Mouse (Mus musculus): ENCODE results near the gene Chd9.

The Chd9 gene

DNA sequence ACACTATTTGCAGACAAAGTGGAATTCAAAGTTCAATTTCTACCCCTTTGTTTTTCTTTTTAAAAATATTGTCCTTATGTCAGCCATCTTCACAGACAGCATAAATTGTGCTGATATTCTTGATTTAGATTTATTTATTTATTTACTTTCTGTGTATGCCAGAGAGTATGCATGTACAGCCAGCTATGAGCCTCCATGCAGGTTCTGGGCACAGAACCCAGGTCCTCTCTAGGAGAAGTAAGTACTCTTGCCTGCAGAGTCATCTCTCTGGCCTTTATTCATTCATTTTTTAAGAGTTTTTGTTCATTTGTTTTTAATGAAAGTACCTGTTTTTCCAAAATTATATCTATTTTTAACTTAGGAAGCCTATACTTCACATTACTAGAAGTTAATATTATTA is 129.6 kb downstream of the Chd9 start:
- TF ChIP-seq GATA4 (IDR thresholded peaks at IDR 0.05; ENCODE audit: insufficient replicate concordance, low read length): no peak

DNA sequence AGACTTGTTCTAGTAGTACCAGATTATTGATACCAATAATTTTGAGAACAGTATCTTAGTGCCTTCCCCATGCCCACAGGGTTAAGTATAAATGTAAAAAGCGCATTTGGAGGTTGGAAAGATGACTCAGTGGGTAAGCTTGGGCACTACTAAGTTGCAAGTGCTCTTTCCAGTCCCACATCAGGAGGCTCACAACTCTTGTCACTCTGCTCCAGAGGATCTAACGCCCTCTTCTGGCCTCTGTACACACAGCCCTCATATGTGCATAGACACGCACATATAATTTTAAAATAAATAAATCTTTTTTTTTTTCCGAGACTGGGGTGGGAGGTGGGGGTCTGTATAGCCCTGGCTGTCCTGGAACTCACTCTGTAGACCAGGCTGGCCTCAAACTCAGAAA is 131.6 kb downstream of the Chd9 start:
- no peak for TF ChIP-seq GATA4 (IDR thresholded peaks at IDR 0.05; ENCODE audit: insufficient replicate concordance, low read length)

DNA sequence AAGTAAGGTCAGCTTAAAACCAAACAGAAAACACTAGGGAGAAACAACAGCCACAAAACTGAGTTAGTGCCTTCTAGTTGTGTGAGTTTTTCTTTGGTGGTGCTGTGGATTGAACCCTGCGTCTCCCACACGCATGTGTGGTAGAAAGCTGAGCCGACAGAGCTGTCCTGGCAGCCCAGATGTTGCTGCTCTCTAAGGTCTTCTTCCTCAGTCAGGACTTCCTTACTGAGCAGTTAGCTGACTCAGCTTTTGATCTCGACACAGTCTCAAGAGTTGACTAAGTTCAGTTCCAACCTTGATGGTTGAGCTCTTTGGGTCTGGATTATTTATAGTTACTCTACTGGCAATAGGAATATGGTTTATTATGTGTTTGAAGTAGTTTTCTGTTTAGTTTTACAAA is 133.5 kb downstream of the Chd9 start:
- TF ChIP-seq GATA4 (IDR thresholded peaks at IDR 0.05; ENCODE audit: insufficient replicate concordance, low read length): no peak

DNA sequence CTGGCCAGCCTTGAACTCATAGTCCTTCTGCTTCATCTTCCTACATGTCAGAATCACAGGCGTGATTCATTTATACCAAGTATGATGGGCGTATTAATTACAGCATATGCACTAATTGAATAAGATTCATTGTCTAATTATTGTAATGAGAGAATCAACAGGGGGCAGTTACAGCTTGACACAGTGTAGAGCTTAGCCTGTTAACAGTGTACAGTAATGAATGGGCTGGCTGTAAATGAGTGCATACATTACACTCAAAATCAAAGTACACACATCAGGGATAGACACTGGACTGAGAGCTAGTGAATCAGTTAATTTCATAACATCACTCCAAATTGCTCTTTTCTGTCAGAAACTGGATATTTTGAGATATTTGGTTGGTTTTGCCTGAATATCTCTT is 135.9 kb downstream of the Chd9 start:
- TF ChIP-seq GATA4 (IDR thresholded peaks at IDR 0.05; ENCODE audit: insufficient replicate concordance, low read length): no peak

DNA sequence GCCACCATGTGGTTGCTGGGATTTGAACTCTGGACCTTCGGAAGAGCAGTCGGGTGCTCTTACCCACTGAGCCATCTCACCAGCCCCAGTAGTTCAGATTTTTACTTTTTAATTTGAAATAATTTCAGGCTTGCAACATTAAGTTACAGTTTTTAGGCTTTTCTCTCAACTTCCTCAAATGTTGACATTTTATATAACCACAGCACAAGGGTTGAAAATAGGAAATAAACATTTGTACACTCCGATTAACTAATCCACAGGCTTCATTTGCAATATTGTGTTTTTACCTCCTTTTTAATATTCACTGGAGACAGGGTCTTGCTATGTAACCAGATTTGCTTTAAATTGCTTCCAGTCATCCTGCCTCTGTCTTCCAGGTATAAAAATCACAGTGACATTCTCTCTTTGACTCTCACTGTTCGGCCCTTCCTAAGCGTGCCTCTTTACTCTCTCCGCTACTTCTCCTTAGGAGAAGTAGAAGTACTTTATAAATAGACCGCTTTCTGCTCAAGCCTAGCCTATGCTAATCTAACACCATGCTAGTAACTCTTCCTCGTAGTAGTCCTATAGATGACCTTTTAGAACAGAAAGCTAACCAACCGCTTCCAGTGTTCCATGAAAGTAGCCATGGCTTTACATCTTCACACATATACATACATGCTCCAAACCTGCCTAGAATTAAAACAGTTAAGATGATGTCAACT is 137.5 kb downstream of the Chd9 start:
- no peak for TF ChIP-seq GATA4 (IDR thresholded peaks at IDR 0.05; ENCODE audit: insufficient replicate concordance, low read length)

DNA sequence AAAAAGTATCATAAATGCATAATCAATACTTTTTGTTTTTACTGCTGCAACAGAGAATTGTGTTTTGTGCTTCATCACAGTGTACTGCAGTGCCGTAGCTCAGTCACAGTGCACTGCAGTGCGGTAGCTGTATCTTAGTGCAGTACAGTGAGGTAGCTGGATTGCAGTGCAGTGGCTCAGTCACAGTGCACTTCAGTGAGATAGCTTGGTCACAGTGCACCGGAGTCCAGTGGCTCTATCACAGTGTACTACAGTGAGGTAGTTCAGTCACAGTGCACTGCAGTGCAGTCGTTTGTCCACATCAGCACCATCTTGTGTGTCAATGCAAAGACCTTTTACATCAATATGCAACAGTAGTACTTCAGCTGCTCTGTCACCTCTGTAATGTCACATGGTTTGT is 140.2 kb downstream of the Chd9 start:
- no peak for TF ChIP-seq GATA4 (IDR thresholded peaks at IDR 0.05; ENCODE audit: insufficient replicate concordance, low read length)

DNA sequence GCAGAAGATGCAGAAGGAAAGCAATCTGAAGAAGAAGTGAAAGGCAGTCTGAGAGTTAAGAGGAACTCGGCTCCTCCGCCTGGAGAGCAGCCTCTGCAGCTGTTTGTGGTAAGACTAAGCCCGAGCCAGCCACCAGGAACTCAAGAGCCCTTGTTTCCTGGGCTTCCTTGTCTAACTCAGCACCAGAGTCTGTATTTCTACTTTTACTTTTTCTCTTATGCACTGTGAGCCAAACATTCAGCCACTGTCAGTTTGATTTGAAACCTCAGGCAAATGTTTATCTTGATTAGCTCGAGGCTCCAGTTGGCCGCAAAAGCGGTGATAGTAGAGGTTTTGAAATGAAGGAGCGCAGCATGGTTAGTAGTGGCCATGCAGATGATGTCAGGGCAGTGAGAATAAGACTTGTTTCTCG is 148.8 kb downstream of the Chd9 start:
- no peak for TF ChIP-seq GATA4 (IDR thresholded peaks at IDR 0.05; ENCODE audit: insufficient replicate concordance, low read length)

DNA sequence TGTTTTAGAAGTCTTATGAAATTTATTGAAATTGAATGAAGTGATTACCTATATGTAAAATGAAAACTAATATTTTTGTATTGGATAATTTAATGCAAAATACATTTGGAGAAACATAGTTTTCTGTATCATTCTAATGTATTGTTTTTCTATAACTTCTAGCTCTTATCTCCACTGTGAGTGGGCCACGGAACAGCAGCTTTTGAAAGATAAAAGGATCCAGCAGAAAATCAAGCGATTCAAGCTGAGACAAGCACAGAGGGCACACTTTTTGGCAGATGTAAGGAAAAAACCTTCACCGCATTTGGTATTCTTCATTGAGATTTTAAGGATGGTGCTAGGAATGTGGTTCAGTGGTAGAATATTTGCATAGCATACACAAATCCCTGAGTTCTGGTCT is 150.6 kb downstream of the Chd9 start:
- TF ChIP-seq GATA4 (IDR thresholded peaks at IDR 0.05; ENCODE audit: insufficient replicate concordance, low read length): no peak

DNA sequence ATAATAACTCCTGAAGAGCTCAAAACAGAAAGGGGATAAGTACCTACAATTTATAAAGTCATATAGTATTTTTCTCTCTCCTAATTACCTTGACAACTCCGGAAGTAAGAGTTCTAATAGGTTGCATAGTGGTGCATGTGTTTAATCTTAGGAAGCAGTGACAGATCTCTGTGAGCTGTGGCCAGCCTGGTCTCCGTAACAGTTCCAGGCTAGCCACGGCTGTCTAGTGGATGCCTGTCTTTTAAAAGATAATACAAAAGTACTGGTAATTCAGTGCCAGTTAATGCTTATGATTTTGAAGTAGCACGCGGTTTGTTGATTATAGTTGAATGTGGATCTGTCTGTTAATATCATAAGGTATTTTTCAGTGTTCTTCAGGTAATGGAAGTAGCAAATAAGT is 151.1 kb downstream of the Chd9 start:
- no peak for TF ChIP-seq GATA4 (IDR thresholded peaks at IDR 0.05; ENCODE audit: insufficient replicate concordance, low read length)

DNA sequence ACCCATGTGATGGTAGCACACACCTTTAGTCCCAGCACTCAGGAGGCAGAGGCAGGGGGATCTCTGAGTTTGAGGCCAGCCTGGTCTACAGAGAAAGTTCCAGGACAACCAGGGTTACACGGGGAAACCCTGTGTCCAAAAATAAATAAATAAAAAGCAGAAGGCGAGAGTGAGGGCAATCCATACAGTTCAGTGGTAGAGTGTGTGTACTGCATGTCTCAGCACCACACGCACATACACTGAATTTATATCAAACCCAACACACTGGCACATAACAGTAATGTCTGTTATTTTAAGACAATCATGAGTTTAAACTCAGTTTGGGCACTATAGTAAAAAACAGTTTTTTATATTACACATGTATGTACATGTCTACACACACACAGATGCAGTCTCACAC is 153.9 kb downstream of the Chd9 start:
- TF ChIP-seq GATA4 (IDR thresholded peaks at IDR 0.05; ENCODE audit: insufficient replicate concordance, low read length): no peak

DNA sequence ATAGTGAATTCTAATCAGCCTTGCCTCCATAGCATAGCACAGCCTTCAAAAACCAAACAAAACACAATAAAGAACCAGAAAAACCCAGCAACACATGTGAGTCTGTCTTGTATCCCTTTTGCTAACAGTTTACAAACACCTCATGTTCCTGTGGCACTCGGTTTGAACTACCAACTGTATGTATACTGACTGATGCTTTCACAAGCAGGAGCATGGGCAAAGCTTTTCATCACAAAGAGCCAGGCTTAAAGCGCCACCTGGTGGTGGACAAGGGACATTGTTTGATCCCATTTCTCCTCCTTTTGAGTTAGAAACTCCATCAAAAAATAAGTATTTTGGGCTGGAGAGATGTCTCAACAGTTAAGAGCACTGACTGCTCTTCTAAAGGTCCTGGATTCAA is 191.6 kb downstream of the Chd9 start:
- TF ChIP-seq GATA4 (IDR thresholded peaks at IDR 0.05; ENCODE audit: insufficient replicate concordance, low read length): no peak

DNA sequence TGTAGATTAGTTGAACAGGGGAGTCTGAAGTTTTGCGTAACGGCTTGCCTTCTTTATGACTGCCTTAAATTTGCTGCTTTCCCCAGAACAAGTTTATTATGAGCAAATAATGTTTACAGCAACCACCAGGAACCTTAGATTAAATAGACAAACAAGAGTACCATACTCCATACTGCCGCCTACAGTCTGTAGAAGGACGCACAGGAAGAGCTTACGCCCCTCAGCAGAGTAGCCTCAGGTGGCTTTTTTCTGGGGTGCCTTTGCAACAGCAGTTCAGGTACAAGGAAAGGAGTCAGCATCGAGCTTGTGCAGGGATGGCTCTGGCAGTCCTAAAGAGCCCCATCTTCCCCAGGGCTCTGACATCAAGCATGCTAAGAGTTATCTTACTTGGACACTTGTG is 206.3 kb downstream of the Chd9 start:
- no peak for TF ChIP-seq GATA4 (IDR thresholded peaks at IDR 0.05; ENCODE audit: insufficient replicate concordance, low read length)

DNA sequence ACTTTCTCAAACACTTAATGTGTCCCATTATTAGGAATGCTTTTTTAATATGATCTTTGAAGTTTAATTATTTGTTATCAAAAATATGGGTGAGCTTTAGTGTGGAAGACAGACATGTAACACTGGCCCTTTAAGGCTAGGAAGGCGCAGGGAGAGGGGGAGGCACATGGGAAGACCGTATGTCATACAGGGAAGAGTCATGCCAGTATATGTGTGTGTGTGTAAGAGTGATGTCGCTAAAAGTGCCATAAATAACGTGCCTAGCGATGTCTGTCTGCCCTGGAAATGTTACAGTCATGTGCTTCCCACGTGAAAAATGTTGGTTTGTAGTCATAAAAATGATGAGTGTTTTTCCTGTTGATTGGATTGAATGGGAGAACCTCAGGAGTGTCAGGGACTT is 208.8 kb downstream of the Chd9 start:
- no peak for TF ChIP-seq GATA4 (IDR thresholded peaks at IDR 0.05; ENCODE audit: insufficient replicate concordance, low read length)

DNA sequence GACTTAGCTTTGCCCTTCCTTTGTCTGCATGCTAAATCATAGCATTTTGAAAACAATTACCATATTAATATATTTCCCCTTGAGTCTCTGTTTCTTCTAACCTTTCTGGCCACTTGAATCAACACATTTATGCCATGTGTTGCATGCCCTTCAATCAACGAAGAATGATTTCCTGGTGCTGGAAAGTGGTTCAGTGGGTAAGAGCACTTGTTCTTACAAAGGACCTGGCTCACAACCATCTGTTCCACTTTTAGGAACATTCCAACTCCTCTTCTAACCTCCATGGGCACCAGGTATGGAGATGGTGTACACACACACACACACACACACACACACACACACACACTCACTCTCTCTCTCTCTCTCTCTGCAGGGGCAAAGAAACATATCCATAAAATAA is 210.5 kb downstream of the Chd9 start:
- no peak for TF ChIP-seq GATA4 (IDR thresholded peaks at IDR 0.05; ENCODE audit: insufficient replicate concordance, low read length)

DNA sequence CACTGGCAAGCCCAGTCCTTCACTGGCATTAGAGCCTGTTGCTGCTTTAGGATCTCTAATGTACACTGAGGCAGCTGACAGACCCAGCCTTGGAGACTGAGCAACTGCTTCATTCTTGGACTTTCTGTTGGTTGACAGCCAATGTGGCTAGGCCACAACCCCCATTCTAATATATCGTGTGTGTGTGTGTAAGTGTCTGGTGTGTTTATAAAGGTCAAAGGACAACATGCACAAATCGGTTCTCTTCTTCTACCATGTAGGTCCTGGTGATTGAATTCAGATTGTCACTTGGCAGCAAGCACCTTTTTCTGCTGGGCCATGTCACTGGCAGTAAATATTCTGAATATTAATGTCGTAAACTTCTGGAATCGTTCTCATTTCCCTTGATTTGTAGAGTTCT is 218.2 kb downstream of the Chd9 start:
- no peak for TF ChIP-seq GATA4 (IDR thresholded peaks at IDR 0.05; ENCODE audit: insufficient replicate concordance, low read length)

DNA sequence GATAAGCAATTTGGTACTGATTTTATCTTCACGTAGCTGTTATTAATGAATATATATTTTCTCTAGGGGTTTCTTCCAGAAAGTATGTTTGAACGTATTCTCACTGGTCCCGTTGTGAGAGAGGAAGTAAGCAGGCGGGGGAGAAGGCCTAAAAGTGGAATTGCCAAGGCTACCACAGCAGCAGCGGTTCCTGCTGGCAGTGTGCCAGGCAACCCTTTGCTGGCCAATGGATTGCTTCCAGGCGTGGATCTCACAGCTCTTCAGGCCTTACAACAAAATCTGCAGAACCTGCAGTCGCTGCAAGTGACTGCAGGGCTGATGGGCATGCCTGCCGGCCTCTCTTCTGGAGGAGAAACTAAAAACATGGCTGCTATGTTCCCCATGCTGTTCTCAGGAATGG is 222.9 kb downstream of the Chd9 start:
- TF ChIP-seq GATA4 (IDR thresholded peaks at IDR 0.05; ENCODE audit: insufficient replicate concordance, low read length): no peak

DNA sequence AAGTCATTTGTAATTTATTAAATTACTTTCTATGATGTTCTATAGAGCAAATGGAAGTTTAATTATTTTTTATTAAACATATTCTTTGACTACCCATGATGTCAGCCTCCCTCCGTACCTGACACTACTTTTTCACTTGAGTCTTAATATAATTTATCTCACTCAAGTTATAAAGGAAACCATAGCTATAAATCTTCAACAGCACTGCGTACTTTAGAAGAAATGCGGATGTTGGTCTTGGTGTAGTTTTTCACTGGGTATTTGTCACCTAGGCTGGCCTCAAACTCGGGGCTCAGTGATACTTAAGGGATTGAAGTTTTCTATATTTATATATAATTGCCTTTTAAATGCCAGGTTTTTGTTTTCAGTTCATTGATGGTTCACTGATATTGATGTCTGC is 226.3 kb downstream of the Chd9 start:
- no peak for TF ChIP-seq GATA4 (IDR thresholded peaks at IDR 0.05; ENCODE audit: insufficient replicate concordance, low read length)
